Mouse (Mus musculus) lung, postnatal 36 days (tissue): ENCODE results near the gene Rpf2.

ENCODE experiments used
- DNase-seq: peaks from one replicate; pipeline ENCODE4 v3.0.0; 2022; ENCODE audit warnings: mixed read lengths

Gene Rpf2

DNA sequence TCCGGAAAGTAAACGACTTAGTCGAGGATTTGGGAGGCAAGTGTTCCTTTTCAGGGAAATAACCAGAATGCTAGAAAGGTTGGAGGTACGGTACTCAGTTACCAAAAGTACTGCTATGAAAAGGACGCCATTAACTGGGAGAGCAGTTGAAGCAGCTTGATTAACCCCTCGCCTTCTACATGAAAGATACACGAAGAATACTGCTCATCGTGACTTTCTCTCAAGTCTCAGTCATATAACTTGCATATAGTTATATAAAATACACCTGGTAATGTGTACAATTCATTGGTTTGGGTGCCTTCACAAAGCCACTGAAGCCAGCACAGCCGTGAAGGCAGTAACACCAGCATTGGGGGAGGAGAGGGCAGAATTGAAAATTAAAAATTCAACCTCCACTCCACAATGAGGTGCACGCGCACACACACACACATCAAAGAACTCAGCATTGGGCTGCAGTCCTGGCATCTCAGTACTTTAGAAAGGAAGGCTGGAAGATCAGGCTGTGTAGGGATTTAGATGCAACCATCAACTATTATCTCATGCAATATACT is 405 bp upstream of the Rpf2 start:
- DNase-seq, result no peak

DNA sequence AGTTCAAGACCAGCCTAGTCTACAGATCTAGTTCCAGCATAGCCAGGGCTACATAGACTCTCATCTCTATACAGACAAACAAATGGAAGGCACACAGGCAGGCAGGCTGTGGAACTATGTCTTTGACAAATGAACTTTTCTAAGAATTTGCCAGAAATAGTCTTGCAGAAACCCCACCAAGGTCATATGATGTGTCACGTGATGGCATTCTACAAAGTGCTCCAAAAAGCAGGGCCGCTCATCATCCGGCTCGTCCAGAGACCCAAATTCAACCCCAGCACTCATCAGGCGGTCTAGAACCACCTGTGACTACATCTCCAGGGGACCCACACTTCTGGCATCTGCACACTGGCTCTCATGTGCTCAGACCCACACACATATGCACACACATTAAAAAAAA is 9.0 kb downstream of the Rpf2 start:
- DNase-seq, result no peak

DNA sequence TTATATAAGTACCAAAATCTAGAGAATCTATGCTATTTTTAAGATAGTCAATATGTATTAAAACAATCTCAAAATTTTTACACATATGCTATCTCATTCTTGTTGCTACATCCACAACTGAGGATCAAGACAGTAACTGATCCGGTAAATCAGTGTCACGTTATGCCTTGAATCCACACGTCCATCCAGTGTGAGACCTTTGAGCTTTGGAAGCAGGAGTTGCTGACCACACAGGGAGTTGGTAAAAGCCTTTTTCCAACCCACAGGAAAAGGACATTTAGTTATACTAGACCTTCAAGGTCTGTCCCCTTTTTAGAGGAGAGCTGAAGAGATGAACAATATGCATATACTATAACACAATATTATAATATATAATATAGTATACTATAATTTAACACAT is 13.6 kb downstream of the Rpf2 start:
- no peak for DNase-seq

DNA sequence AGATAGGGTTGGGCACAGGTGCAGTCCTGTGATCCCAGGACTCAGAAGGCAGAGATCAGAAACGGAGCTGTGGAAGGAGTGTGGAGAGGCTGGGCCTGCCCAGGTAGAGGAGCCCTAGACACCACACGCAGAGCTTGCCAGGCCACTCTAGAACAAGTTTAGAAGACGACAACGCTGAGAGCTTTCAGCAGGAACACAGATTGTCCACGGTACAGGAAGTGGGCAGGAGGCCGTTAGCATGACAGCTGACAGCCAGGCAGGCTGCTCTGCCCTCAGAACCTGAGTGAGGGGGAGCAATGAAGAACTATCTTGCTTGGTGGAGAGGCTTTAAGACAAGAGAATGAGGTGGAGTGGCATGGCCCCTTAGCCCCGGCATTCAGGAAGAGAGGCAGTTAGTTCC is 14.4 kb downstream of the Rpf2 start:
- DNase-seq, result no peak

DNA sequence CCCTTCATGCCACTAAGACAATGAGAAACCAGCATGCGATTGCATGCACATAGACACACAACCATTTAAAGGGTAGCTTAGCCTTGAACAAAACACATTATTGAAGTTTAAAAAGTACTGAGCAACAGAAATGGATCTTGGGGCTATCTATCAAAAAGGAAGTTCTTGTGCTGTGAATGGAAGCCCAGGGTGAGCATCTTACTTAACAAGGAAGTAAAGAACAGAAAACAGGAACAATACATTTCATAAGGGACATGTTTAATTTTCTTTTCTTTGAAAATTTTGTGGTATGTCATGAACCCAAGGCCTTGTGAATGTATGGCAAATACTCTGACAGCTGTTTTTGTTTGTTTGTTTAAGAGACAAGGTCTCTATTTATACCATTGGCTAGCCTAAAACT is 17.1 kb downstream of the Rpf2 start:
- no peak for DNase-seq

DNA sequence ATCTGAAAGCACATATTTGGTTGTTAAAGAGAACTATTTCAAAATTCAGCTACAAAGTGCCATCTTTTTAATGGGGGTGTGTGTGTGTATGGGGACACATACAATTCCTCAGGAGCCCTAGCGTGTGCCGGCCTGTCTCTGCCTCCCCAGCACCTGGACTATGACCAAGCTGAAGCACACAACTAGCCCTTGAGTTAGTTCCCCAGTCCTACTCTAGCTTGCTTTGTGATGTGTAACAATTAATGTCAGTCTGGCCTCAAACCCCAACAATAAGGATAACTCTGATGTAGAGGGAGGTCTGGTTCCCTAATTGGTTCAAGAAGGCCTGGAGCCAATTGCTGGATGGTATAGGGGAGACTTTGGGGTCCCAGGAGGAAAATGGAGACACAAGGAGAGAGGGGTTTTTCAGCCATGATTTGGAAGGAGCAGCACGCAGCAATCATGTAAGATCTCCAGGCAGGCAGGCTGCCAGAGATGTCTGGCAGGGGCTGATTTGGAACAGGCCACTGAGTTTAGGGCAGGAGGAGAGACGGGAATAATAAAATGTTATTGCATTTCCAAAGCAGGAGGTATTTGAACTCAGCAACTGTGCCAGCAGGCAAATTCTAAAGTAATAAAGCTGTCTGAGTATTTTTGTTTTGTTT is 19.1 kb downstream of the Rpf2 start:
- no peak for DNase-seq

DNA sequence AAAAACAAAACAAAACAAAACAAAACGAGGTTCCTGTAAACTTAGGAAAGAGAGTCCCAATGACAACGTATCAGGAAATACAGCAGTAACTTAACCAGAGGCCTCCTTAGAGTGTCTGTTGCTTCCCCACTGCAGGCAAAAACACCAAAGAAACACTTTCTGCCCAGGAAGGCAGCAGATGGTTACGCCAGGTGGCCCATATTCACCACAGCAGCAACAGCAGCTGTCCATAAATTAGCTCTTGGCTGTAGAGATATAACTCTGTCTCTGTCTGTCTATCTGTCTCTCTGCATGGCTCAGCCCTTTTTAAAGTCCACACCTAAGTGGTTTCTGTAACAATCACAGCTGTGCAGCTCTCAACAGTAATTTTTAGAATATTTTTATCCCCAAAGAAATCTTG is 28.0 kb downstream of the Rpf2 start:
- no peak for DNase-seq

DNA sequence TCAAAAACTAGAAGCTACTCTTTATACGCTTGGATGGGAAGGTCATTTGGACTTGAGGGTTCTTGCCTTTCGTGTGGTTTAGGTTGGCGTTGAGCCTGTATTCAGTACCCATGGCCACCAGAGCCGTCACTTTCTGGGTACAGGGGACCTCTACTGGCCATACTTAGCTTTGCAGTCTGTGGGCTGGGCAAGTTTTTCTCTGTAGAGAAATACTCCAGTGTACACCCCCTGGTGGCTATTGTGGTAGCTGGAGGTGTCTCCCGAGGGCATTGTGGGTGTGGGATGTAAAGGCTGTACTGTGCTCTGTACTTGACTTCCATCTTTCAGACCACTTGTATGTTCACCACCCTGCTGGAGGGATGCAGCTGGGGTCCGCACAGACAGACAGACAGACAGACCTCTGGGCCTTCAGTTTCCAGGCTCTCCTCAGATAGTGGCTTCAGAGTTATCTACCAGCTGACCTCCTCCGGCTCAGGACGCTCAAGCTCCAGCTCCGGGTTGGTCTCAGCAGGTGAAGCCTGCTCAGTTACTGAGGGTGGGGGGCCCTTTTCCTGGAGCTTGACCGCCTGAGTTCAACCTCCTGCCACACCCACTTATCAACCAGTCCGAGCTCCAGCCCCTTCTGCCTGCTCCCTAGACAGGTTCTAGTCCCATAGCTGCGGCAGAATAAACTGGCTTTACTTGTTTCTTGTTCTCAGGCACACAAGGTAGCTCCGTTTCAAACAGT is 34.2 kb downstream of the Rpf2 start:
- peak; percentile 98 for DNase-seq

DNA sequence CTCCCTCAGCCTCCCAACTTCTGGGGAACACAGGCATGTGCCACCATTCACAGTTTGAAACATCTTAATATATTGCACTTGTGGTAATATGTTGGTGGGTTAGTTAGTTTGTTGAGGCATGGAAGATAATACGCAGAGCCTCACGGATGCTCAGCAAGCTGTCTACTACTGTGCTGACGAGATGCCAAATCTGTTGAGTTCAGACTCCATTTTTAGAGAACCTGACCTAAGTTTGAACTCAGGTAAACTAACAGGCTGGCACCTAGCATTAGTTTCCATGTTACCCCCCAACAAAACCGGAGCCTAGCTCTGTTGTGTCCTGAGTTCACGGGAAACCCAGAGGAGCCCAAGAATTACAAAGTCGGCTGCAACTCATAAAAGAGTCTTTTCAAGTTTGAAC is 51.8 kb downstream of the Rpf2 start:
- no peak for DNase-seq

DNA sequence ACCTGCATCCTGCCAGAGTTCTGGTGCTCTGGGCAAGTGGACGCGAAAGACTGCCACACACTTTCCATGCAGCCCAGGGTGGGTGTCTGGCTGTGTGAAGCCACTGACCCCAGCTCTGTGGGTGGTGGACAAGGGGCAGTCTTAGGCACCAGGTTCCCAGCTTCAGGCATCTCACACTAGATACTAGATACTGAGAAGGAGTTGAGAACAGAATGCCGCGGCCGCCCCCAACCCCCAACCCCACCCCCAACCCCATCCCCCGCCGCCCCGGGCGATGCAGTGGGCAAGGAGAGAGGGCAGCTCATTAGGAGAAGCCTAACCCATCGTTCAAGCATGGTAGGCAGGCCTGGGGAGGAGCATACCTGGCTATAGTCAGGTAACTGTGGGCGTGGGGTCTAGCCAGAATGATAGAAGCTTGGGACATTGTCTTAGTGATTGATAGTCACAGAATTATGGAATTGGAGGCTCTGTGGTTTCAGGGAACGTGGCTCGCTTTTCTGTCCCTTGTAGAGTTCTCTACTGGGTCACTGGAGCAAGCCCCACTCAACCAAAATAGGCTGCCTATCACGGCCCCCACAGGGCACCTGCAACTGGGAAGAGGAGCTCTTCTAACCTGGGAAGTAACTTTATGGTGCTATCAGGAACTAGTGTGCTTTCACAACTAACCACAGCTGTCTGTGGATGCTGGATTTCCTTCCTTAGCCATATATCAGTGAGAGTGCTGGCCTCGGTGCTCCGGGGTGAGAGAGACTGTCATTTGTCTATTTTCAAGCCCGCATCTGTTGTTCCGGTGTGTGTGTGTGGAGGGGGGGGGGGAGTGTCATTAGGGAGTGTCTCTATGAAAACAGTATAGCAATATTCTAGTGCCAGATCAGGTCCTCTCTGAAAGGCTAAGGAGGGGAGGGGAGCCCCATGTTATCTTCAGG is 54.6 kb downstream of the Rpf2 start:
- no peak for DNase-seq

DNA sequence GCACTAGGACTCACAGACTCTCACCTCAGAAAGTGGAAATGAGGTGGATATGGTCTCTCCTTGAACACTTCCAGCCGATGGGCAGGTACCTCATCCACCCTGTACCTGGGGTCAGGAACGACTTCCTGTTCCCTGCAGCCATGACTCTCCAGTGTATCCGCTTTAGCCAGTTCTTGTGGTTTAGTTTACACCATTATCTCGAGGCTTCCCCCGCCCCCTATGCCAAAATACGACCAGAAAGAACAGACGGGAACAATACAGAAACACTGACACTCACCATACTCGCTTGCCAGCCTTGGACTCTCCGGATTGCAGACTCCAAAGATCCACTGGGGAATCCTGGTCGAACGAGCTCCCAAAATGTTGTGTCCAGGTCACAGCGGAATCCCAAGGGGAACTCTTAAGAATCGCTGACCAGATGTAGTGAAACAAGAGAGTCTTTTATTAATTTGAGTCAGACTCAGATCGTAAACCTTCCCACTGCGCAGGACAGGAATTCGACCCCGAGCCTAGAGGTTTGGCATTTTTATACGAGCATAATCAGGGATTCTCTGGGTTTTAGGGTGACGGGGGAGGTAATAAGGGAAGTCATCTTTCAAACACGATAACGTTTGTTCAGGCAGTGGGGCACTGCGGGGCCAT is 55.4 kb downstream of the Rpf2 start:
- DNase-seq, result no peak

DNA sequence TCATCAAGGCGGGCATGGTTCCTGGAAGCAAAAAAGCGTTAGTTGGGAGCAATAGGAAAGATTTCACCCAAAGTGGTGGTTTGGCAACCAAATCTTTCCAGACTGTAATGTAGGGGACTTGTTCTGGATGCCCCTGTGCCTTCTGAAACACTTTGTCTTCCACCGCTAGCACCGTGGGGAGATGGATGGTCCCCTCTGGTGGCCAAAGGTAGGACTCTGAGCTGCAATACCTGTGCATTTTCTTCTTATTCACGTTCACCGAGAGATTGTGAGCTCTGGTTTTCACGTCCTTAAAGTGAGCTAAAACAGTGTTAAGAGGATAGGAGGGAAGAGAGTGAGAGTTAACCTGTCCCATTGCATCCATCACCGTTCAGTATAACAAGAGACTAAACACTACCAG is 56.0 kb downstream of the Rpf2 start:
- DNase-seq, result no peak

DNA sequence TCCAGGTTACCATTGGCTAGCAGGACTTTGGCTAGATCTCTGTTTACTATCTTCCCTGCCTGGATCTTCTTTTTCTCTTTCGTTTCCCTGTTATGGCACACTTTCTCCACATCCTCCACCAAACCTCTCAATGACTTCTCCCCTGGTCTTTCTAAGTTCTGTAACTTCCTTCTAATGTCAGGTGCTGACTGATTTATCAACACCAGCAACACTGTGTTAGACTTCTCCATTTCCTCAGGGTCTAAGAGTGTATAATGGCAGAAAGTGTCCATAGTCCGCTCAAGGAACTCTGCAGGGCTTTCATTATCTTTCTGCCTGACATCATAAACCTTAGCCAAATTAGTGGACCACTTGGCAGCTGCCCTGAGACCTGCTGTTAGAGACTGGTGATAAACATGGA is 57.1 kb downstream of the Rpf2 start:
- no peak for DNase-seq

DNA sequence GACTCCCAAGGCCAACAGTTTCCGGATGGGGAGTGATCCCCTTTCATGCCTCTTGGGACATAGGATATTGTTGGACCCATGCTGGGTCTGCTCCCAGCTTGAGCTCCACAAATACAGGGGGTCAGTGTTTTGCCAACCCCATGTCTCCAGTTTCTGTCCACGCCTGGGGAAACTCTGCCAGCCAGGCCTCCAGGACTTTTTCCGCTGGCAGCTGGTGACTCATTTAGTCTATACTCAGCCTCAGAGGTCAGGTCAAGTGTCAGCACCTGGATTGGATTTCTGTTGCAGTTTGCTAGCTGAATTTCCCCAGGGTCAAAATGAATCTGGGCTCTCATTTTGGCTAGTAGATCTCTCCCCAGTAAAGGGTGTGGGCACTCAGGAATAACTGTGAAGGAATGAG is 58.0 kb downstream of the Rpf2 start:
- peak; percentile 20 for DNase-seq

DNA sequence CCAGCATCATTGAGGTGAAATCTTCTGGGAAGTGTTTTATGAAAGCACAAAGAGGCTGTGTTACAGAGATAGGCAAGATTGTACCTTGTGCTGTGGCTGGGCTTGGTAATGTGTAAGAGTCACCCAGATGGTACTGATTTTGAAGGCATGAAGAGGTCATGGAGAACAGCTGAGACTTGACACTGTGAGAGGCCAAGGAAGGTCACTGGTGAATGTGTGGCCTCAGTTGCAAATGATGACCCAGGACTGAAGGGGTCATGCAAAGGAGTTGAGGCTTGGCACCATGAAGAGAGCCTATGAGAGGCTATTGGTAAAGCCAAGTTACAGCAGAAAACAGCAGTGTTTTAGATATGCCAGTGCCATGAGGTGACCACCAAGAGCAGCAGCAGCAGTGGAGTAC is 60.9 kb downstream of the Rpf2 start:
- no peak for DNase-seq

DNA sequence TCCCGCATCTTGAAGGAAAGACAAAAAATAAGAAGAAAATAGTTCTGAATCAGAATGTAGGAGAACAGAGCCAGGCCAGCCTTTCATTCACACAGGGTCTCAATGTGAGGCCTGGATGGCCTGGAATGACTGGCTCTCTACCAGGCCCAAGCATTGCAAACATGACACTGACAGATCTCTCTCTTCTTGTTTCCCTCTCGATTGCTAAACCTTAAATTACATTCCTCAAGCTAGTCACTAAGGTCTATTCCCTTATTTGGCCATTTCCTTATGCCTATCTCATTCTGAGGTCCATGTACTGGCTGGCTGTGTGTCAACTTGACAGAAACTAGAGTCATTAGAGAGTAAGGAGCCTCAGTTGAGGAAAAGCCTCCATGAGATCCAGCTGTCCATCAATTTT is 66.8 kb downstream of the Rpf2 start:
- no peak for DNase-seq

DNA sequence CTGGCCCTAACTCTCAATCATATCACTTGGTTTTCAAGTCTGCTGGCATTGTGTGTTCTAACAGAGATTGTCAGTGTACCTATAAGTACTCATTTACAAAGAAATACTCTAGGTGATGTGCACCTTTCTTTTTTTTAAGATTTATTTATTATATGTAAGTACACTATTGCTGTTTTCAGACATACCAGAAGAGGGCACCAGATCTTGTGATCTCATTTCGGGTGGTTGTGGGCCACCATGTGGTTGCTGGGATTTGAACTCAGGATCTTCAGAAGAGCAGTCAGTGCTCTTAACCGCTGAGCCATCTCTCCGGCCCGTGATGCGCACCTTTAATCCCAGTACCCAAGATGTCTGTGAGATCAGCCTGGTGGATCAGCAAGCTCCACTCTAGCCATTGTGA is 67.7 kb downstream of the Rpf2 start:
- no peak for DNase-seq

DNA sequence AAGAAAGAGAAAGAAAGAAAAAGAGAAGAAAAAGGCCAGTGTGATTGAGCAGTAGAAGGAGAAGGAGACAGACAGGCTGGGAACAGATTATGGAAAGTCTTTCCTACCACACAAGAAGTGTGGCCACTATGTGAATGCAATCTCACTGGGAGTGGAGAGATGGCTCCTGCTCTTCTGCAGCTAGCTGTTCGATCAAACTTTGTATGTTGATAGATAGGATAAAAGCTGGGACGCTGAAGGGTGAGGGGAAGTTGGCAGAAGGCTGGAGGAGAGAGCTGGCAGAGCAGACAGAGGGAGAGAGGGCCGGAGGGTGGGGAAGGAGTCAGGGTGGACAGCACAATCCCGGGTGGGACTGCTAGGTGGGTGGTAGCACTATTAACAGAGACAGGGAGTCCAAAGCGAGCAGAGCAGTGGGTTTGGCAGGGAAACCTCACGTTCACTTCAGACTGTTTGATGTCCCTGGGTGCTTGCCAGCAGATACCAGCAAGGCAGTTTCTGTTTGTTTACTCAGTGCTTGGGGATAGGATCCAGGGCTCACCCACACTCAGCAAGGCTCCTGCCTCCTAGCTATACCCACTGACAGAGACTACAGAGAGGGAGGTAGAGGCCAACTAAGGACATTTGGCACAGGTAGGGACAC is 69.4 kb downstream of the Rpf2 start:
- DNase-seq, result peak; percentile 83
